Mouse (Mus musculus): ENCODE measurements around the gene Adcy9. TPM values are rescaled to one million over a fixed set of nuclear protein-coding genes. Genes with fewer than 3 reads are reported as not detected.

Gene Adcy9
- polyA plus RNA-seq, 2 experiments = 0.65 to 0.81 TPM

DNA sequence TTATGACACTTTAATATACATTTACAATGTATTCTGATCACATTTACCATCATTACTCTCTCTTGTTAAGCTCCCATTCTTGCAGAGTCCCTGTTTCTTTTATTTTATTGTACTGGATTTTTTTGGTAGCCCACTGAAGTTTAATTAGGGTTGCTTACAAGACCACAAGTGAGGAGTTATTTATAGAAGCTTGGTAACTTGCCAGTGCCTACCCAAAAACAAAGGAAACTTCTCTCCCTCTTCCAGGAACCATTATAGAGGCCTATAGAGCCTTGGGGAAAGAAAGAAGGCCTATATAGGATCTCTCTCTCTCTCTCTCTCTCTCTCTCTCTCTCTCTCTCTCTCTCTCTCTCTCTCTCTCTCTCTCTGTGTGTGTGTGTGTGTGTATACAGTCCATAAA lies 93.2 kb downstream of the Adcy9 start:
- Histone ChIP-seq H3K4me3 (ENCODE audit: insufficient read depth in 1 of 2, low read depth in 2 of 2, low read length in 2 of 2) (no peak overlapping the region), H3K9me3 (ENCODE audit: control insufficient read depth, low read length) (no peaks in the 10 kb centered on the region), H3K27me3 (ENCODE audit: control insufficient read depth, insufficient read depth, low read length) (no peaks in the 10 kb centered on the region), H3K36me3 (replicated peaks; ENCODE audit: control insufficient read depth, insufficient read depth, low read depth) (no peaks in the 10 kb centered on the region), H3K4me2 (ENCODE audit: low read depth) (no peak overlapping the region), H3K9ac (replicated peaks) (no peak overlapping the region), H3K27ac (no peak overlapping the region), H3K4me1 (replicated peaks; ENCODE audit: control insufficient read depth in 2 of 2, insufficient read depth in 2 of 2, low read length in 1 of 2) (no peaks in the 10 kb centered on the region)
- DNase-seq (ENCODE audit: low read depth in 3 of 3, low spot score in 3 of 3) (no peak), ATAC-seq (ENCODE audit: insufficient read depth) (no peak)
- TF ChIP-seq CTCF (IDR thresholded peaks at IDR 0.05; ENCODE audit: low read depth) = no peak
- TF ChIP-seq EP300 (IDR thresholded peaks at IDR 0.05; ENCODE audit: low read depth) = no peak

DNA sequence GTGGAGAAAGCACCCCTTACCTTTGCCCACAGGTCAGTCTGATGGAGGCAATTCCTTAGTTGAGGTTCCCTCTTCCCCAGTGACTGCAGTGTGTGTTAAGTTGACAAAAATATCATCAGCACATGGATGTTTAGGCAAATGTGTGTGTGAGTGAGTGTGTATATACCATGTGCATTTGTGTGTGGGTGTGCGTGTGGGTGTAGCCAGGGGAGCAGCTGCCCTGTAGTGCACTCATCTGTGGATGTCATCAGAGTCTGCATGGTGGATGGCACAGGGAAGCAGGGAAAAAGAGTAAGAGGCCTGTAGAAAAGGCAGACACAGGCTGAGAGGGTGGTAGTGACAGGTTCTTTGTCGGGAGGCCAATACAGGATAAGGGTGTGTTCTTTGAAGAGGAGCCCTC lies 94.5 kb downstream of the Adcy9 start:
- Histone ChIP-seq H3K4me1 (replicated peaks; ENCODE audit: control insufficient read depth in 2 of 2, insufficient read depth in 2 of 2, low read length in 1 of 2) (no peaks in the 10 kb centered on the region), H3K27ac (no peak overlapping the region), H3K27me3 (ENCODE audit: control insufficient read depth, insufficient read depth, low read length) (no peaks in the 10 kb centered on the region), H3K36me3 (replicated peaks; ENCODE audit: control insufficient read depth, insufficient read depth, low read depth) (no peaks in the 10 kb centered on the region), H3K4me2 (ENCODE audit: low read depth) (no peak overlapping the region), H3K9me3 (ENCODE audit: control insufficient read depth, low read length) (no peaks in the 10 kb centered on the region), H3K9ac (replicated peaks) (no peak overlapping the region), H3K4me3 (ENCODE audit: insufficient read depth in 1 of 2, low read depth in 2 of 2, low read length in 2 of 2) (no peak overlapping the region)
- TF ChIP-seq CTCF (IDR thresholded peaks at IDR 0.05; ENCODE audit: low read depth) = no peak
- TF ChIP-seq EP300 (IDR thresholded peaks at IDR 0.05; ENCODE audit: low read depth) = no peak
- 72% methylated on average over 2 of the region's 2 CpGs for WGBS (ENCODE audit: insufficient replicate concordance)
- DNase-seq (ENCODE audit: low read depth in 3 of 3, low spot score in 3 of 3) (no peak), ATAC-seq (ENCODE audit: insufficient read depth) (no peak)

DNA sequence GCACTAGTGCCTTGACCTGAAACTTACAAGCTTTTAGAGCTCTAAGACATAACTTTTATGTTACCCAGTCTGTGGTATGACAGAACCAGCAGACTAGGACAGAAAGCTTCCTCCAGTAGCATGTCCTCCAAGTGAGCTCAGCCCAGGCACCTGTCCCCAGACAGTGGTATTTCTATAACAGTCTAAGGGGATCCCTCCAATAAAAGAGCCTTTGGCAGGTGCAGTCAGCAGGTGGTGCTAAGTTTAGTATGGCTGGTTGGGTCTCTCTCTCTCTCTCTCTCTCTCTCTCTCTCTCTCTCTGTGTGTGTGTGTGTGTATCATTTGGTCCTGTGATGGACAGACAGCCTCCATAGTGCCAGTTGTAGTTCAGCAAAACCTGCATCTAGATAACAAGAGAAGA lies 95.3 kb downstream of the Adcy9 start:
- no peaks in the 10 kb centered on the region for H3K27me3 ChIP-seq (ENCODE audit: control insufficient read depth, insufficient read depth, low read length)
- H3K36me3 ChIP-seq (replicated peaks; ENCODE audit: control insufficient read depth, insufficient read depth, low read depth) = no peaks in the 10 kb centered on the region
- ATAC-seq (ENCODE audit: insufficient read depth) (no peak), DNase-seq (ENCODE audit: low read depth in 3 of 3, low spot score in 3 of 3) (no peak)
- H3K27ac ChIP-seq = no peak overlapping the region
- no peak overlapping the region for H3K4me2 ChIP-seq (ENCODE audit: low read depth)
- TF ChIP-seq EP300 (IDR thresholded peaks at IDR 0.05; ENCODE audit: low read depth) = no peak
- TF ChIP-seq CTCF (IDR thresholded peaks at IDR 0.05; ENCODE audit: low read depth) = no peak
- no peak overlapping the region for H3K4me3 ChIP-seq (ENCODE audit: insufficient read depth in 1 of 2, low read depth in 2 of 2, low read length in 2 of 2)
- H3K9ac ChIP-seq (replicated peaks) = no peak overlapping the region
- no peaks in the 10 kb centered on the region for H3K9me3 ChIP-seq (ENCODE audit: control insufficient read depth, low read length)
- no peaks in the 10 kb centered on the region for H3K4me1 ChIP-seq (replicated peaks; ENCODE audit: control insufficient read depth in 2 of 2, insufficient read depth in 2 of 2, low read length in 1 of 2)

GRCm38 (mm10) chr16:4320856-4321255 lies 99.4 kb downstream of the Adcy9 start:
- H3K27ac ChIP-seq = no peak overlapping the region
- no peaks in the 10 kb centered on the region for H3K9me3 ChIP-seq (ENCODE audit: control insufficient read depth, low read length)
- no peak overlapping the region for H3K4me2 ChIP-seq (ENCODE audit: low read depth)
- WGBS (ENCODE audit: insufficient replicate concordance) = 52% methylated on average over 3 of the region's 3 CpGs
- H3K36me3 ChIP-seq (replicated peaks; ENCODE audit: control insufficient read depth, insufficient read depth, low read depth) = no peaks in the 10 kb centered on the region
- TF ChIP-seq EP300 (IDR thresholded peaks at IDR 0.05; ENCODE audit: low read depth) = no peak
- TF ChIP-seq CTCF (IDR thresholded peaks at IDR 0.05; ENCODE audit: low read depth) = no peak
- H3K27me3 ChIP-seq (ENCODE audit: control insufficient read depth, insufficient read depth, low read length) = no peaks in the 10 kb centered on the region
- no peak overlapping the region for H3K4me3 ChIP-seq (ENCODE audit: insufficient read depth in 1 of 2, low read depth in 2 of 2, low read length in 2 of 2)
- no peaks in the 10 kb centered on the region for H3K4me1 ChIP-seq (replicated peaks; ENCODE audit: control insufficient read depth in 2 of 2, insufficient read depth in 2 of 2, low read length in 1 of 2)
- no peak overlapping the region for H3K9ac ChIP-seq (replicated peaks)
- ATAC-seq (ENCODE audit: insufficient read depth) (no peak), DNase-seq (ENCODE audit: low read depth in 3 of 3, low spot score in 3 of 3) (no peak)

- H3K9ac ChIP-seq (replicated peaks) = no peak overlapping the region
- TF ChIP-seq EP300 (IDR thresholded peaks at IDR 0.05; ENCODE audit: low read depth) (no peak), CTCF (IDR thresholded peaks at IDR 0.05; ENCODE audit: low read depth) (no peak)
- H3K9me3 ChIP-seq (ENCODE audit: control insufficient read depth, low read length) = no peaks in the 10 kb centered on the region
- no peak for DNase-seq (ENCODE audit: low read depth in 3 of 3, low spot score in 3 of 3)
- ATAC-seq (ENCODE audit: insufficient read depth) = no peak
- H3K4me1 ChIP-seq (replicated peaks; ENCODE audit: control insufficient read depth in 2 of 2, insufficient read depth in 2 of 2, low read length in 1 of 2) = no peaks in the 10 kb centered on the region
- H3K27ac ChIP-seq = no peak overlapping the region
- no peaks in the 10 kb centered on the region for H3K36me3 ChIP-seq (replicated peaks; ENCODE audit: control insufficient read depth, insufficient read depth, low read depth)
- no peaks in the 10 kb centered on the region for H3K27me3 ChIP-seq (ENCODE audit: control insufficient read depth, insufficient read depth, low read length)
- 63% methylated on average over 6 of the region's 6 CpGs for WGBS (ENCODE audit: insufficient replicate concordance)
- H3K4me3 ChIP-seq (ENCODE audit: insufficient read depth in 1 of 2, low read depth in 2 of 2, low read length in 2 of 2) = no peak overlapping the region
- H3K4me2 ChIP-seq (ENCODE audit: low read depth) = no peak overlapping the region
Measured at GRCm38 (mm10) chr16:4318001-4318526, 102.2 kb downstream of the Adcy9 start.
